Mouse (Mus musculus): ENCODE results near the gene Dpp10. TPM values are rescaled to one million over a fixed set of nuclear protein-coding genes. Genes with fewer than 3 reads are reported as not detected.

Gene Dpp10
- 0.05 TPM in 1 of 2 replicates, not detected in the other for polyA plus RNA-seq (2015; fragmentation: Nextera tagmentation; extraction: Ambion mirVana)

DNA sequence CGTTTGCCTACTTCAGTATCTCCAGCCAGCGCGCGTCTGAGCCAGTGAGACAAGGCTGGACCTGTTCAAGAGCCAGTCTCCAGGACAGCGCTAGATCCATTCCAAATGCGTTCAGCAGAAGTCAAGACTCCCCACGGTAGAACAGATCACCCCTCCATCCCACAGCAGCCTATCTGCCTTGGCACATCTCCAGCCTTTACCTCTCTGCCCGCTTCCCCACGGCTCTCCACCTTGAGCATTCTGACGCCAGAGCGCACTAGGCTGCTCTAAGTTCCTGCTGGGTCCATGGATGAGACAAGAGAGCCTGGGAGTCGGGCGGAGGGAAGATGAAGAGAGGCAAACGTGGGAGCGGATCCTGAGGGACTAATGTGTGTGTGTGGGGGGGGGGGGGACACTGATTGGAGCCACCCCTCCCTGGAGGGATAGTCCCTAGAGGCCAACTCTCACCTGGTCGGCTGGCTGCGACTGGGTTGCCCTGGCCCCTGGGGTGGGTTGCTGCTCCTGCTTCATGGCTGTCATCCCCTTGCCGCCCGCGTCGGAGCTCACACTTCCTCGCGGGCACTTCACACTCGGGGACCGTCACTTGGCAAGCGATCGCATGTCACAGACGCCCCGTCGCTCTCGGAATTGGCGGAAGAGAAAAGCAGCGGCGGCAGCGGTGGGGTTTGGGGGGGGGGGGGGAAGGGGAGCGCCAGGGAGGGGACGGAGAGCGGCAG is at the start of gene Dpp10:
Gene Dpp10 (minus strand): TSS at position 635 of the 716 bp plus-strand sequence.
- Histone ChIP-seq H3K4me1 (ENCODE audit: control insufficient read depth, low read depth, low read length) (no peaks in the 10 kb centered on the region), H3K27ac (ENCODE audit: low read length) (no peak within 1 kb of the TSS), H3K27me3 (ENCODE audit: control insufficient read depth, insufficient read depth, low read depth, low read length) (peaks cover 27% of the 10 kb centered on the region), H3K9ac (ENCODE audit: low read depth, low read length) (no peak within 1 kb of the TSS), H3K9me3 (replicated peaks; ENCODE audit: control insufficient read depth, low read length) (no peaks in the 10 kb centered on the region), H3K4me3 (ENCODE audit: low read depth, low read length) (no peak within 1 kb of the TSS), H3K4me2 (ENCODE audit: low read depth, low read length) (peak within 1 kb of the TSS; percentile 13; the same call in 1 of the 2 replicates), H3K36me3 (ENCODE audit: control insufficient read depth, insufficient read depth) (no peaks in the 10 kb centered on the region)
- ATAC-seq (ENCODE audit: low read depth) = no peak
- 1% methylated on average over 29 of the region's 38 CpGs for WGBS (ENCODE audit: insufficient replicate concordance)

DNA sequence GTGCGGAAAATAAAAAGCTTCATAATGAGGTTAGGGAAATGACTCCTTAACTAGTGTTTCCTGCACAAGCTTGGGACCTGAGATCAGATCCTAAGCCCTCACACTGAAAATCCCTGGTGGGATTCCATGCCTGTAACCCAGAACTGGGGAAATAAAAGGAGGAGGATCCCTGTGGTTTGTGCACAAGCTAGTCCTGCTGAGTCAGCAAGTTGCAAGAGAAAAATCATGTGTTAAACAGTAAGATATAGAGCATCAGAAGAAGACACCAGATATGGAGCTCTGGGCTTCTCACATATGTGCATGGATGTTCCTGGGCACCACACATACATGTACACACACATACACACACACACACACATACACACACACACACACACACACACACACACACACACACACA is 3.2 kb upstream of the Dpp10 start:
- Histone ChIP-seq H3K4me3 (ENCODE audit: low read depth, low read length) (no peak overlapping the region), H3K9ac (ENCODE audit: low read depth, low read length) (no peak overlapping the region), H3K27ac (ENCODE audit: low read length) (no peak overlapping the region), H3K4me1 (ENCODE audit: control insufficient read depth, low read depth, low read length) (no peaks in the 10 kb centered on the region), H3K27me3 (ENCODE audit: control insufficient read depth, insufficient read depth, low read depth, low read length) (peaks cover 27% of the 10 kb centered on the region), H3K36me3 (ENCODE audit: control insufficient read depth, insufficient read depth) (no peaks in the 10 kb centered on the region), H3K9me3 (replicated peaks; ENCODE audit: control insufficient read depth, low read length) (no peaks in the 10 kb centered on the region), H3K4me2 (ENCODE audit: low read depth, low read length) (no peak overlapping the region)
- 55% methylated on average over 1 of the region's 1 CpGs for WGBS (ENCODE audit: insufficient replicate concordance)
- ATAC-seq (ENCODE audit: low read depth) = no peak

DNA sequence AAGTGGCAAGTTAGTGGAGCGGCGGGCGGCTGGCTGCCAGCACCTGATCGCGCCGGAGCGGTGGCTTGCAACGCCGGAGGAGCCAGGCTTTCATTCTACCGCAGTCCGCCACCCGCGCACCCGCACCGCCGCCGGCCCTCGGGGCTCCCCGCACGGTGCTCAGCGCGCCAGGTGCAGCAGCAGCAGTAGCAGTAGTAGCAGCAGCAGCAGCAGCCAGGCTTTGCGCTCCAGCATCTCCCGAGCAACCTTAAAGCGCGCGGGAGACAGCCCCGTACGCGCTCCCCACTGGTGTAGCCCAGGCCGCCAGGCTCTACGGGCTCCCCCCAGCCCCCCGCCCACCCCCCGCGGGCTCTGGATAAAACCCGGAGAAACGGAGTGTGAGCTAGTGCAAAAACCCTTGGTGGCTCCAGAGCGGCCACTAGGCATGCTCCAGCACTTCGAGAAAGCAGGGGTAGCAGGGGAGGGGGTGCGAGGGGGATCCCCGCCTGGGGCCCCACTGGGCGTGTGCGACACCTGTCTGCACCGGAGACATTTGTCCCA is 472 bp upstream of the Dpp10 start:
- Histone ChIP-seq H3K4me2 (ENCODE audit: low read depth, low read length) (peak overlapping the region; percentile 13; the same call in 1 of the 2 replicates), H3K4me3 (ENCODE audit: low read depth, low read length) (no peak overlapping the region), H3K9ac (ENCODE audit: low read depth, low read length) (no peak overlapping the region), H3K4me1 (ENCODE audit: control insufficient read depth, low read depth, low read length) (no peaks in the 10 kb centered on the region), H3K27me3 (ENCODE audit: control insufficient read depth, insufficient read depth, low read depth, low read length) (peaks cover 27% of the 10 kb centered on the region), H3K9me3 (replicated peaks; ENCODE audit: control insufficient read depth, low read length) (no peaks in the 10 kb centered on the region), H3K27ac (ENCODE audit: low read length) (no peak overlapping the region), H3K36me3 (ENCODE audit: control insufficient read depth, insufficient read depth) (no peaks in the 10 kb centered on the region)
- WGBS (ENCODE audit: insufficient replicate concordance) = under 1% methylated on average over 44 of the region's 44 CpGs
- no peak for ATAC-seq (ENCODE audit: low read depth)

DNA sequence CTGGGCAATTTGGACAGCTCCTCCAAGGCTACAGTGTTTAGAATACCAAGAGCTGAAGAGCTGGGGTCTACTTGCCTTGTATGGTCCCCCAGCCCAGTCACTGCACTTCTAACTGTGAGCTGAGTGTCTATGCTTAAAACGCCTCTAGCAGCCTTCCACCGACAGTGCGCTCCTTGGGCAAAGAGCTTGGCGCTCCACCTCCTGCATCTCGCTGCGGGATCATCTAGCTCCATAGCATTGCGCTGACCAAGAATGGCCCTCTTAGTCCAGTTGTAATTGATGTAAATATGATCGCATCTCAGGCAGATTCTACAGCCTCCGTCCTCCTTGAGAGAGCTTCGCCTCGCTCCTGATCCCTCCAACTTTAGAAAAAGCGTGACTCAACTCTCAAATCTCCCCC is 1.2 kb downstream of the Dpp10 start:
- H3K4me2 ChIP-seq (ENCODE audit: low read depth, low read length) = no peak overlapping the region
- H3K9me3 ChIP-seq (replicated peaks; ENCODE audit: control insufficient read depth, low read length) = no peaks in the 10 kb centered on the region
- no peak for ATAC-seq (ENCODE audit: low read depth)
- H3K4me3 ChIP-seq (ENCODE audit: low read depth, low read length) = no peak overlapping the region
- H3K27ac ChIP-seq (ENCODE audit: low read length) = no peak overlapping the region
- no peak overlapping the region for H3K9ac ChIP-seq (ENCODE audit: low read depth, low read length)
- 18% methylated on average over 12 of the region's 12 CpGs for WGBS (ENCODE audit: insufficient replicate concordance)
- peaks cover 27% of the 10 kb centered on the region for H3K27me3 ChIP-seq (ENCODE audit: control insufficient read depth, insufficient read depth, low read depth, low read length)
- no peaks in the 10 kb centered on the region for H3K4me1 ChIP-seq (ENCODE audit: control insufficient read depth, low read depth, low read length)
- no peaks in the 10 kb centered on the region for H3K36me3 ChIP-seq (ENCODE audit: control insufficient read depth, insufficient read depth)

DNA sequence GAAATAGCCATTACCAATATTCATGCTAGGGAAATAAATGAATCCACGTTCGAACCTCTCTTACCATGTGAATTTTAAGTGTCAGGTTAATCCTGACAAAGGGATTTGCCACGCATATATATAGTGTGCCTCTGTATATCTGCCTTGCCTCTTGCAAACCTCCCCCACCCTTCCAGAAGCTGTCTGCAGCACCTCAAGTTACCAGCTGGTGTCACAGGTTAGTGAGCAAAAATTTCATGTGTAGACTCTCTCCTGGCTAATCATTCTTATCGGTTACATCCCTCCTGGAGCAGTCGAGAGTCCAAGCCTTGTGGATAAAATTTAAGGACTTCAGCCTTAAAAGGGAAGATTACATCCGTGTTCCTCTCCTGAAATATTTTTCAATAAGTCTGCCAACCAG is 1.9 kb downstream of the Dpp10 start:
- WGBS (ENCODE audit: insufficient replicate concordance) = 45% methylated on average over 6 of the region's 6 CpGs
- ATAC-seq (ENCODE audit: low read depth) = no peak
- Histone ChIP-seq H3K9me3 (replicated peaks; ENCODE audit: control insufficient read depth, low read length) (no peaks in the 10 kb centered on the region), H3K4me1 (ENCODE audit: control insufficient read depth, low read depth, low read length) (no peaks in the 10 kb centered on the region), H3K4me2 (ENCODE audit: low read depth, low read length) (no peak overlapping the region), H3K9ac (ENCODE audit: low read depth, low read length) (no peak overlapping the region), H3K4me3 (ENCODE audit: low read depth, low read length) (no peak overlapping the region), H3K27me3 (ENCODE audit: control insufficient read depth, insufficient read depth, low read depth, low read length) (peaks cover 27% of the 10 kb centered on the region), H3K27ac (ENCODE audit: low read length) (no peak overlapping the region), H3K36me3 (ENCODE audit: control insufficient read depth, insufficient read depth) (no peaks in the 10 kb centered on the region)

DNA sequence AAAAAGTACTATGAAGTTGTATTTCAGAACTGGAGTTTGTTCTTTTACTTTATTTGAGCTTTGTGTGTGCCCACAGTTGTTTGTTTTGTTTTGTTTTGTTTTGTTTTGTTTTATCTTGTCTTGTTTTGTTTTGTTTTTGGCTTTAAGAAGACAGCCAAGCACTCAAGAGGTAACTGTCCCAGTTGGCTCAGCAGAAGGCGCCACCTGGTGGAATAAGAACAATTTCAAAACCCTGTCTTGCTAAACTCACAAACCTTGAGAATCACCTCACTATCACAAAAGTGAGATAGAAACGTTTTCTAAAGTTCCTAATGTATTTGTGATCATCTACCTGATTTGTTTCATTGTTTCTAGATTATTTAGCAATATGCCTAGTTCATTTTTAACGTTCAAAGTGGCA is 3.8 kb downstream of the Dpp10 start:
- no peak overlapping the region for H3K4me3 ChIP-seq (ENCODE audit: low read depth, low read length)
- H3K4me2 ChIP-seq (ENCODE audit: low read depth, low read length) = no peak overlapping the region
- peaks cover 24% of the 10 kb centered on the region for H3K27me3 ChIP-seq (ENCODE audit: control insufficient read depth, insufficient read depth, low read depth, low read length)
- no peaks in the 10 kb centered on the region for H3K9me3 ChIP-seq (replicated peaks; ENCODE audit: control insufficient read depth, low read length)
- no peak for ATAC-seq (ENCODE audit: low read depth)
- H3K27ac ChIP-seq (ENCODE audit: low read length) = no peak overlapping the region
- H3K9ac ChIP-seq (ENCODE audit: low read depth, low read length) = no peak overlapping the region
- H3K36me3 ChIP-seq (ENCODE audit: control insufficient read depth, insufficient read depth) = no peaks in the 10 kb centered on the region
- no peaks in the 10 kb centered on the region for H3K4me1 ChIP-seq (ENCODE audit: control insufficient read depth, low read depth, low read length)
- 3% methylated on average over 3 of the region's 3 CpGs for WGBS (ENCODE audit: insufficient replicate concordance)

DNA sequence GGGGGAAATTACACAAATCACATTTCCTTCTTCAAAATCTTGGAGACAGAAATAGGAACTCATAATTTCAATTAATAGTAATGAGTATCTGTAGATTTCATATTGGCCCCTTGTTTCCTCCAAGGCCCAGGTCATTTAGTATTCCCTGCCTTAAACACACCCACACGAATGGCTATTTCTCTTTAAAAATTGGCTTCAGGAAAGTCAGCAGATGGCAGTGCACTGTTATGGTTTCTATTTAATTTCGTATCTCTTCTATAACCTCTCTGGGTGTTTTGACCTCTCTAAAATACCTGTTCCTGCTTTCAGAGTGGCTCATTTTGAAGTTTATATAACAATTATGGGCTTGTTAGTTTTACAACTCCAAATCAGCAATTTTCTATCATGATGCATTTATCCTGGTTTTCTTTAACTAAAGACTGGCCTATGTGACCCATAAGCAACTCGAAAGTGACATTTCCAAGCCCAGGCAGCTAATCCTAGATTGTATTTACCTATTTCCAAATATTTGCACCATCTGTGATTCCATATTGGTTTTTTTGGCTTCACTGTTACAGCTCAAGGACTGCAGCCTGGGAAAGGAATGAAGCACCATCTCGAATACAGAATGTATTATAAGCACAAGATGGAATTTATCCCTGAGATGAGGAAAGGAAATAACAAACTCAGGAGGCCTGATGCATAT is 9.9 kb downstream of the Dpp10 start:
- Histone ChIP-seq H3K27me3 (ENCODE audit: control insufficient read depth, insufficient read depth, low read depth, low read length) (no peaks in the 10 kb centered on the region), H3K4me1 (ENCODE audit: control insufficient read depth, low read depth, low read length) (no peaks in the 10 kb centered on the region), H3K36me3 (ENCODE audit: control insufficient read depth, insufficient read depth) (no peaks in the 10 kb centered on the region), H3K27ac (ENCODE audit: low read length) (no peak overlapping the region), H3K9ac (ENCODE audit: low read depth, low read length) (no peak overlapping the region), H3K4me3 (ENCODE audit: low read depth, low read length) (no peak overlapping the region), H3K9me3 (replicated peaks; ENCODE audit: control insufficient read depth, low read length) (no peaks in the 10 kb centered on the region), H3K4me2 (ENCODE audit: low read depth, low read length) (no peak overlapping the region)
- 47% methylated on average over 4 of the region's 4 CpGs for WGBS (ENCODE audit: insufficient replicate concordance)
- no peak for ATAC-seq (ENCODE audit: low read depth)

DNA sequence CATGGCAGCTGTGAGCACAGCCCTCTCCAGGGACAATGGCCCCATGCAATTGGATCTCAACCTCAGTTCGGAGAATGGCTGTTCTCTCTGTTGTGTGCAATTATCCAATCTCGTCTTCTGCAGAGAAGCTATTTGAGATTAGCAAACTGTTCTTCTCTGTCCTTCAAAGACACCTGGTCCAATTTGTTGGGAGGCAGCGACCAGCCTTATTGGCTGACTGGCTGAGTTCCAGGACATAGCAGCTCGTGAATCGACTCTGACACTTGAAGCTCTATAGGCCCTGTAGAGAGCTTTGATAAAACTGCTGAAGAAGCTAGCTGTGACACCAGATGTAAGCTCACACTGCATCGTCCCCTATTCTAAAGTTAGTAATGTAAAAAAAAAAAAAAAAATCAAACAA is 12.7 kb downstream of the Dpp10 start:
- no peak overlapping the region for H3K27ac ChIP-seq (ENCODE audit: low read length)
- WGBS (ENCODE audit: insufficient replicate concordance) = 62% methylated on average over 6 of the region's 6 CpGs
- H3K4me3 ChIP-seq (ENCODE audit: low read depth, low read length) = no peak overlapping the region
- H3K27me3 ChIP-seq (ENCODE audit: control insufficient read depth, insufficient read depth, low read depth, low read length) = no peaks in the 10 kb centered on the region
- H3K9me3 ChIP-seq (replicated peaks; ENCODE audit: control insufficient read depth, low read length) = no peaks in the 10 kb centered on the region
- ATAC-seq (ENCODE audit: low read depth) = no peak
- no peaks in the 10 kb centered on the region for H3K4me1 ChIP-seq (ENCODE audit: control insufficient read depth, low read depth, low read length)
- H3K9ac ChIP-seq (ENCODE audit: low read depth, low read length) = no peak overlapping the region
- no peak overlapping the region for H3K4me2 ChIP-seq (ENCODE audit: low read depth, low read length)
- H3K36me3 ChIP-seq (ENCODE audit: control insufficient read depth, insufficient read depth) = no peaks in the 10 kb centered on the region

DNA sequence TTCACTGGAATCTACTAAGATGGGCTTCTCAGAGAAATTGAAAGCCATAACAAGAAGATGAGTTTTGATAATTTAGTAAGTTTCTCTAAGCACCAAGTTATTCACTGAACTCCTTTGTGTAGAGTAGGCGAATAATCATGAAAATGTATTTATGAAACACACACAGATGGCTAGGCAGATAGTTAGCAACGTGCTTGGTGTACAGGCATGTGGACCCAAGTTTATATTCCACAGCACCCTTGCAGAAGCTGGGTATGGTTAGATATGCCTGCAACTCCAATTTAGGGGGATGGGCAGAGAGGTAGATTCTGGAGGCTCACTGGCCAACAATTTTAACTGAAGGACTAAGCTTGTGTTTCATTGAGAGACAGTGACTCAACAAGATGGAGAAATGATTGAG is 13.4 kb downstream of the Dpp10 start:
- no peak overlapping the region for H3K4me2 ChIP-seq (ENCODE audit: low read depth, low read length)
- H3K27ac ChIP-seq (ENCODE audit: low read length) = no peak overlapping the region
- WGBS (ENCODE audit: insufficient replicate concordance) = 50% methylated on average over 2 of the region's 2 CpGs
- no peak overlapping the region for H3K4me3 ChIP-seq (ENCODE audit: low read depth, low read length)
- no peak for ATAC-seq (ENCODE audit: low read depth)
- H3K4me1 ChIP-seq (ENCODE audit: control insufficient read depth, low read depth, low read length) = no peaks in the 10 kb centered on the region
- no peaks in the 10 kb centered on the region for H3K36me3 ChIP-seq (ENCODE audit: control insufficient read depth, insufficient read depth)
- H3K9ac ChIP-seq (ENCODE audit: low read depth, low read length) = no peak overlapping the region
- H3K9me3 ChIP-seq (replicated peaks; ENCODE audit: control insufficient read depth, low read length) = no peaks in the 10 kb centered on the region
- H3K27me3 ChIP-seq (ENCODE audit: control insufficient read depth, insufficient read depth, low read depth, low read length) = no peaks in the 10 kb centered on the region
